Mouse (Mus musculus) liver, embryonic 14.5 days (tissue): Measurements from ENCODE around the gene Dguok. TPM values are rescaled to one million over a fixed set of nuclear protein-coding genes. Genes with fewer than 3 reads are reported as not detected.

ENCODE experiments used
- ATAC-seq: fragments of 200-750 bp; cut with Nextera tagmentation; 2 replicates; pipeline ENCODE4 v1.8.0; 2017; ENCODE audit warnings: moderate number of reproducible peaks, mild to moderate bottlenecking, moderate library complexity; ENCODE audit not compliant: insufficient read depth
- DNase-seq, 3 experiments: peaks; one replicate each; pipeline ENCODE4 v3.0.0-alpha.2; 2012 to 2013; ENCODE audit warnings: low read depth in 3 of 3, low spot score in 3 of 3
- H3K27ac ChIP-seq: fragments of 300-500 bp; sonication (generic); 2 replicates; pipeline ENCODE4 v1.5.1; 2014; ENCODE audit warnings: moderate library complexity, mild to moderate bottlenecking, control low read depth, inconsistent platforms
- H3K27me3 ChIP-seq: fragments of 300-500 bp; sonication (generic); 2 replicates; pipeline ENCODE4 v1.6.1; 2014; ENCODE audit warnings: mild to moderate bottlenecking, low read length, moderate library complexity; ENCODE audit not compliant: control insufficient read depth, insufficient read depth
- H3K36me3 ChIP-seq: fragments of 300-500 bp; sonication (generic); replicated peaks from 2 replicates; pipeline ENCODE4 v1.6.1; 2014; ENCODE audit warnings: low read depth; ENCODE audit not compliant: control insufficient read depth, insufficient read depth
- H3K4me1 ChIP-seq, 2 experiments: fragments of 200-500 bp in 1 of 2; fragments of 300-500 bp in 1 of 2; sonication (generic) in 1 of 2; replicated peaks; 2 replicates each; pipeline ENCODE4 v1.6.1; 2012 to 2014; ENCODE audit warnings: antibody characterized with exemption in 1 of 2, inconsistent platforms in 1 of 2, low read length in 1 of 2; ENCODE audit not compliant: control insufficient read depth in 2 of 2, insufficient read depth in 2 of 2
- H3K4me2 ChIP-seq: fragments of 300-500 bp; sonication (generic); 2 replicates; pipeline ENCODE4 v1.6.1; 2014; ENCODE audit warnings: low read depth, mild to moderate bottlenecking, control low read depth, moderate library complexity
- H3K4me3 ChIP-seq, 2 experiments: fragments of 200-500 bp in 1 of 2; fragments of 300-500 bp in 1 of 2; sonication (generic) in 1 of 2; 2 replicates each; pipeline ENCODE4 v1.5.1; 2012 to 2014; ENCODE audit warnings: low read depth in 2 of 2, low read length in 2 of 2, mild to moderate bottlenecking in 2 of 2, control low read depth in 1 of 2, inconsistent platforms in 1 of 2, moderate library complexity in 1 of 2; ENCODE audit not compliant: insufficient read depth in 1 of 2
- H3K9ac ChIP-seq: fragments of 300-500 bp; sonication (generic); replicated peaks from 2 replicates; pipeline ENCODE4 v1.6.1; 2014; ENCODE audit warnings: mild to moderate bottlenecking, control low read depth, moderate library complexity
- H3K9me3 ChIP-seq: fragments of 300-500 bp; sonication (generic); 2 replicates; pipeline ENCODE4 v1.6.1; 2016; ENCODE audit warnings: low read length, mixed read lengths; ENCODE audit not compliant: control insufficient read depth
- CTCF ChIP-seq: IDR thresholded peaks from 2 replicates; pipeline ENCODE4 v1.5.1; 2016; ENCODE audit warnings: antibody characterized with exemption, low read depth, control low read depth
- EP300 ChIP-seq: IDR thresholded peaks from 2 replicates; pipeline ENCODE4 v1.6.1; 2016; ENCODE audit warnings: antibody characterized with exemption, low read depth
- WGBS: fragments of 180-500 bp; shearing (Covaris S2); extraction: QIAGEN DNeasy Blood & Tissue Kit; methylation state at CpG from one replicate; pipeline ENCODE4 v1.1.7; 2014; ENCODE audit not compliant: insufficient replicate concordance; 5-methylcytosine and 5-hydroxymethylcytosine counted together
- polyA plus RNA-seq, 2 experiments: library from polyadenylated mRNA; depleted of rRNA in 1 of 2; stranded (reverse) in 1 of 2; unstranded in 1 of 2; fragments of >200 nt; fragmentation: Nextera tagmentation in 1 of 2; extraction: Ambion mirVana in 1 of 2; gene quantifications; 2 replicates each; pipeline versions ENCODE4 v1.2.1 to v1.2.3; 2012 to 2014

The Dguok gene
- polyA plus RNA-seq, 2 experiments: 16.8 to 21.6 TPM

- Histone ChIP-seq H3K4me1 (peaks cover 42 to 67% of the 10 kb centered on the region in 2 experiments), H3K27ac (no peak overlapping the region), H3K9me3 (no peaks in the 10 kb centered on the region), H3K4me3 (no peak overlapping the region), H3K36me3 (no peaks in the 10 kb centered on the region), H3K27me3 (no peaks in the 10 kb centered on the region), H3K4me2 (no peak overlapping the region), H3K9ac (no peak overlapping the region)
- TF ChIP-seq EP300 (no peak), CTCF (no peak)
- WGBS: 54% methylated on average over 2 of the region's 2 CpGs
- ATAC-seq: no peak
- DNase-seq: no peak
These were observed 61.0 kb downstream of the Dguok start for GRCm38 (mm10) chr6:83445796-83446195.

GRCm38 (mm10) chr6:83443441-83444340, 63.1 kb downstream of the Dguok start:
- Histone ChIP-seq H3K36me3 (no peaks in the 10 kb centered on the region), H3K9me3 (no peaks in the 10 kb centered on the region), H3K4me1 (peaks cover 34 to 53% of the 10 kb centered on the region in 2 experiments), H3K4me2 (peak overlapping the region; percentile 84), H3K4me3 (no peak overlapping the region), H3K27me3 (no peaks in the 10 kb centered on the region), H3K9ac (0 out of 2 replicates have a peak overlapping the region, but pooled peaks have one; percentile 31), H3K27ac (no peak overlapping the region; the same call in 1 of the 2 replicates)
- DNase-seq (no peak), ATAC-seq (no peak)
- 26% methylated on average over 13 of the region's 13 CpGs for WGBS
- no peak for TF ChIP-seq EP300
- no peak for TF ChIP-seq CTCF

- H3K27me3 ChIP-seq: no peaks in the 10 kb centered on the region
- TF ChIP-seq CTCF: no peak
- no peak for TF ChIP-seq EP300
- ATAC-seq: peak; percentile 8; the same call in 1 of the 2 replicates
- peak overlapping the region; percentile 24 to 67 for H3K4me3 ChIP-seq
- no peaks in the 10 kb centered on the region for H3K9me3 ChIP-seq
- peak overlapping the region; percentile 84 for H3K4me2 ChIP-seq
- 19% methylated on average over 3 of the region's 3 CpGs for WGBS
- peak overlapping the region; percentile 40 for H3K27ac ChIP-seq
- peak in 1 of 3 experiments; percentile 40 for DNase-seq
- H3K9ac ChIP-seq: peak overlapping the region; percentile 69
- H3K36me3 ChIP-seq: no peaks in the 10 kb centered on the region
- H3K4me1 ChIP-seq: peaks cover 34 to 48% of the 10 kb centered on the region in 2 experiments
These were observed 64.1 kb downstream of the Dguok start for GRCm38 (mm10) chr6:83442639-83443038.

- Histone ChIP-seq H3K27me3 (no peaks in the 10 kb centered on the region), H3K4me1 (peaks cover 34 to 38% of the 10 kb centered on the region in 2 experiments), H3K9ac (peak overlapping the region; percentile 79), H3K9me3 (no peaks in the 10 kb centered on the region), H3K4me2 (peak overlapping the region; percentile 84), H3K27ac (peak overlapping the region; percentile 56), H3K4me3 (peak overlapping the region; percentile 67 to 81), H3K36me3 (no peaks in the 10 kb centered on the region)
- ATAC-seq (peak; percentile 97), DNase-seq (peak; percentile 73 to 75 (median 74))
- TF ChIP-seq CTCF (no peak; the same call in 1 of the 2 replicates), EP300 (no peak)
- 1% methylated on average over 43 of the region's 48 CpGs for WGBS
These were observed 65.3 kb downstream of the Dguok start for GRCm38 (mm10) chr6:83441259-83442061.
